Mouse (Mus musculus): Measurements from ENCODE around the gene Lekr1. TPM values are rescaled to one million over a fixed set of nuclear protein-coding genes. Genes with fewer than 3 reads are reported as not detected.

Lekr1 gene
- polyA plus RNA-seq, 1 experiment from 2014 or later, result 4.0 TPM

DNA sequence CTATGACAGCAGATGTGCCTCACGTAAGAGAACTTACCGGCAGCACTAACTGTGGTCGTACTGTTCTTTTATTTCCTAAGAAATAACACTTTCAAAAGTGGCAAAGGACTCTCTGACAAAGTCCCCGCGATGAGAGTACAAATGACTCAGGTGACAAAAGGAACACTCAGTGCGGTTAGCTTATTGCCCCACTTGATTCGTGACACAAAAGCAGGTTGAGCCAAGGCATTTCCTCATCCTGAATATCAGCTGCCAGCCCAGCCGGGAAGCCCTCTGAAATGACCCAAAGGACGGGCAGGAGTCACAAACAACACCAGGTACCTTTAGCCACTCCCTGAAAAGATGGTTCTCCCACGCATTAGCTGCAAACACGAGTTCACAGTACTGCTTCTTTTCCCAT, 192.1 kb downstream of the Lekr1 start:
- TF ChIP-seq CTCF (IDR thresholded peaks at IDR 0.05; ENCODE audit: low read depth) (no peak), EP300 (optimal IDR thresholded peaks at IDR 0.05) (no peak)
- H3K9me3 ChIP-seq (ENCODE audit: control insufficient read depth, low read length), result no peaks in the 10 kb centered on the region
- WGBS, result 48% methylated on average over 11 of the region's 11 CpGs
- H3K4me2 ChIP-seq (replicated peaks; ENCODE audit: low read depth), result no peak overlapping the region
- no peak overlapping the region for H3K27ac ChIP-seq (replicated peaks)
- no peaks in the 10 kb centered on the region for H3K36me3 ChIP-seq (ENCODE audit: control insufficient read depth, insufficient read depth, low read length)
- H3K4me1 ChIP-seq (replicated peaks; ENCODE audit: control insufficient read depth, insufficient read depth), result peaks cover 8% of the 10 kb centered on the region; the same call in 1 of the 2 replicates
- no peak for DNase-seq (ENCODE audit: low spot score)
- no peaks in the 10 kb centered on the region for H3K27me3 ChIP-seq (ENCODE audit: control insufficient read depth, insufficient read depth, low read length)
- no peak overlapping the region for H3K9ac ChIP-seq (ENCODE audit: low read length)
- peak; percentile 32; the same call in 1 of the 2 replicates for ATAC-seq (ENCODE audit: low FRiP score, low TSS enrichment)
- H3K4me3 ChIP-seq (ENCODE audit: low read depth, low read length), result no peak overlapping the region

DNA sequence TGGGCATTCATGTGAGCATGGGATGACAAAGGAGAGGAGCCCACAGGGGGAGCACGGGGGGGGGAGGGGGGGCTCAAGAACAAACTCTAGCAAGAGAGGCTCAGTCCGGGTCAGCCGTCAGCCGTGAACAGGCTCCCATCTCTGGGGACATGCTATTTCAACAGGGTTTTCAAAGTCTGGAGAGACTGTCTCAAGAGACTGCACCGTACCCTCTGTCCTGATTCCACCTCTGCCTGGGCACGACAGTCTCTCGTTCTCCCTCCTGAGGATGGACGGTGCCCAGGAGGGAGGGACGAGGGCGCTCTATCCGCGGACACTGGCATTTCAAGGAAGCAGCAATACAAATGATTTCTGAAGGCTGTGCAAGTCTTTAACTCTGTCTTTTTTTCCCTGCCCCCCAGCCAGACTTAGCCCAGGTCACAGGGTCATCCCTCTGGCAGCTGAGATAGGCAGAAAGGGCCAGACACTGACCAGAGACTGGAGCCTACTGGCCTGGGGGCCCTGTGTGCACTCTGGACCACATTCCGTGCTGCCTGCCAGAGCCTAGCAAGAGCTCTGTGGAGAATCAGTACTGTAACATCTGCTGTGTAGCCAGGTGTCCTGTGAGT, 192.8 kb downstream of the Lekr1 start:
- 26% methylated on average over 12 of the region's 13 CpGs for WGBS
- no peaks in the 10 kb centered on the region for H3K27me3 ChIP-seq (ENCODE audit: control insufficient read depth, insufficient read depth, low read length)
- H3K9ac ChIP-seq (ENCODE audit: low read length), result no peak overlapping the region
- no peaks in the 10 kb centered on the region for H3K36me3 ChIP-seq (ENCODE audit: control insufficient read depth, insufficient read depth, low read length)
- H3K27ac ChIP-seq (replicated peaks), result no peak overlapping the region
- ATAC-seq (ENCODE audit: low FRiP score, low TSS enrichment) (no peak), DNase-seq (ENCODE audit: low spot score) (no peak)
- no peak overlapping the region for H3K4me3 ChIP-seq (ENCODE audit: low read depth, low read length)
- TF ChIP-seq EP300 (optimal IDR thresholded peaks at IDR 0.05), result no peak
- no peak overlapping the region for H3K4me2 ChIP-seq (replicated peaks; ENCODE audit: low read depth)
- H3K9me3 ChIP-seq (ENCODE audit: control insufficient read depth, low read length), result no peaks in the 10 kb centered on the region
- peaks cover 10% of the 10 kb centered on the region; the same call in 1 of the 2 replicates for H3K4me1 ChIP-seq (replicated peaks; ENCODE audit: control insufficient read depth, insufficient read depth)

DNA sequence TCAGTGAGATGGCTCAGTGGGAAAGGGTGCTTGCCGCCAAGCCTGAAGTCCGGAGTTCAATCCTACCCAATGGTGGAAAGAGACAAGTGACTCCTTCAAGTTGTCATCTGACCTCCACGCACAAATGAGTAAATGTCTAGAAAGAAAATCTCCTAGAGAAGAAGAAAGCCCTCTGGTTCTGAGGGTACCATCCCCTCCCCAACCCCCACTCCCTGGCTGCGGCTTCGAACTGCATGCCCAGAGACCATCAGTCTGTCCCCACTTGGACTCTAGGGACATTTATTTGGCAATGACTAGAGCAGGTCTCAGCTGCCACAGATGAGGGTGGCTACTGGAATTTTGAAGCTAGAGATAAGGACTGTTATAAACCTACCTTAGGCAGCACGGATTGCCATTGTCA, 193.7 kb downstream of the Lekr1 start:
- H3K27me3 ChIP-seq (ENCODE audit: control insufficient read depth, insufficient read depth, low read length), result no peaks in the 10 kb centered on the region
- 89% methylated on average over 6 of the region's 6 CpGs for WGBS
- H3K27ac ChIP-seq (replicated peaks), result no peak overlapping the region
- peaks cover 10% of the 10 kb centered on the region; the same call in 1 of the 2 replicates for H3K4me1 ChIP-seq (replicated peaks; ENCODE audit: control insufficient read depth, insufficient read depth)
- DNase-seq (ENCODE audit: low spot score), result no peak
- no peak overlapping the region for H3K9ac ChIP-seq (ENCODE audit: low read length)
- no peak overlapping the region for H3K4me2 ChIP-seq (replicated peaks; ENCODE audit: low read depth)
- no peaks in the 10 kb centered on the region for H3K36me3 ChIP-seq (ENCODE audit: control insufficient read depth, insufficient read depth, low read length)
- ATAC-seq (ENCODE audit: low FRiP score, low TSS enrichment), result no peak
- H3K4me3 ChIP-seq (ENCODE audit: low read depth, low read length), result no peak overlapping the region
- no peaks in the 10 kb centered on the region for H3K9me3 ChIP-seq (ENCODE audit: control insufficient read depth, low read length)
- TF ChIP-seq CTCF (IDR thresholded peaks at IDR 0.05; ENCODE audit: low read depth) (no peak), EP300 (optimal IDR thresholded peaks at IDR 0.05) (no peak)

DNA sequence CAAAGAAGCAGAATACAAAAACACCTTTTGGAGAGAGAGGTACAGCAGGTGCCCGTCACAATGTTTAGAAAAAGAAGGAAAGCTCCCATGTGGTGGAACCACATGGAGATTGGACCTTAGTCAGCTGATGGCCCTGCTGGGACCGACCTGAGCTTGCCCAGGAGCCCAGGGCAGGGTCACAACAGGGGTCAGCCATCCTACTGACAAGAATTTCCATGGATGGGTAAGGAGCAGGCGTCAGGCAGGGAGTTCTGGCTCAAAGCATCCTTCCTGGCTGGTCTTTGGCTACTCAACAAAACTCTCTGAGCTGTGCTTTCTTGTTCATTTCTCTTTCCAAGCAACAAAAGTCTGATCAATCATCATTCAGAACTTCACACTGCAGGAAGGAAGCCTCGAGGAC, 194.9 kb downstream of the Lekr1 start:
- no peak overlapping the region for H3K27ac ChIP-seq (replicated peaks)
- H3K36me3 ChIP-seq (ENCODE audit: control insufficient read depth, insufficient read depth, low read length), result no peaks in the 10 kb centered on the region
- ATAC-seq (ENCODE audit: low FRiP score, low TSS enrichment), result no peak
- no peak overlapping the region for H3K4me3 ChIP-seq (ENCODE audit: low read depth, low read length)
- H3K4me2 ChIP-seq (replicated peaks; ENCODE audit: low read depth), result no peak overlapping the region
- no peaks in the 10 kb centered on the region for H3K27me3 ChIP-seq (ENCODE audit: control insufficient read depth, insufficient read depth, low read length)
- WGBS, result 43% methylated on average over 4 of the region's 4 CpGs
- peaks cover 10% of the 10 kb centered on the region; the same call in 1 of the 2 replicates for H3K4me1 ChIP-seq (replicated peaks; ENCODE audit: control insufficient read depth, insufficient read depth)
- H3K9ac ChIP-seq (ENCODE audit: low read length), result no peak overlapping the region
- no peak for DNase-seq (ENCODE audit: low spot score)
- TF ChIP-seq EP300 (optimal IDR thresholded peaks at IDR 0.05) (no peak), CTCF (IDR thresholded peaks at IDR 0.05; ENCODE audit: low read depth) (no peak)
- H3K9me3 ChIP-seq (ENCODE audit: control insufficient read depth, low read length), result no peaks in the 10 kb centered on the region

DNA sequence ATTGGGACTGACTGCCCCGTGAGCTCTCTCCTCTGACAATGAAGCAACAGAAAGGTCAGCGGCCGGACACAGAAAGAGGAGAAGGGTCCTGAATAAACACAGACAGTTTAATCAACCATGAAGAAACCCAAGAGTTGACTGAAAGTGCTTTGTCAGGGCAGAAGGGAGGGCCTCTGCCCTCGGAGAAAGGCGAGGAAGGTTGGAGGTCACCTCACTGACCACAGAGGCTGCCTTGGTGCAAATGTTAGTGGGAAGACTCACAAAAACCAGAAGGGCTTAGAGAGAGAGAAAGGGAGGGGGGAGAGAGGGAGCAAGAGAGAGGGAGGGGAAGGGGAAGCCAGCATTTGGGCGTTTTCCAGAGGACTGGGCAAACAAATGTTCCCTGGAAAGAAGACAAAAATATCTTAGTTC, 195.4 kb downstream of the Lekr1 start:
- no peaks in the 10 kb centered on the region for H3K9me3 ChIP-seq (ENCODE audit: control insufficient read depth, low read length)
- H3K27ac ChIP-seq (replicated peaks), result no peak overlapping the region
- no peak overlapping the region for H3K9ac ChIP-seq (ENCODE audit: low read length)
- no peak overlapping the region for H3K4me3 ChIP-seq (ENCODE audit: low read depth, low read length)
- no peak for ATAC-seq (ENCODE audit: low FRiP score, low TSS enrichment)
- 20% methylated on average over 6 of the region's 6 CpGs for WGBS
- H3K36me3 ChIP-seq (ENCODE audit: control insufficient read depth, insufficient read depth, low read length), result no peaks in the 10 kb centered on the region
- TF ChIP-seq CTCF (IDR thresholded peaks at IDR 0.05; ENCODE audit: low read depth) (no peak), EP300 (optimal IDR thresholded peaks at IDR 0.05) (no peak)
- DNase-seq (ENCODE audit: low spot score), result no peak
- H3K27me3 ChIP-seq (ENCODE audit: control insufficient read depth, insufficient read depth, low read length), result no peaks in the 10 kb centered on the region
- peaks cover 10% of the 10 kb centered on the region; the same call in 1 of the 2 replicates for H3K4me1 ChIP-seq (replicated peaks; ENCODE audit: control insufficient read depth, insufficient read depth)
- H3K4me2 ChIP-seq (replicated peaks; ENCODE audit: low read depth), result no peak overlapping the region

DNA sequence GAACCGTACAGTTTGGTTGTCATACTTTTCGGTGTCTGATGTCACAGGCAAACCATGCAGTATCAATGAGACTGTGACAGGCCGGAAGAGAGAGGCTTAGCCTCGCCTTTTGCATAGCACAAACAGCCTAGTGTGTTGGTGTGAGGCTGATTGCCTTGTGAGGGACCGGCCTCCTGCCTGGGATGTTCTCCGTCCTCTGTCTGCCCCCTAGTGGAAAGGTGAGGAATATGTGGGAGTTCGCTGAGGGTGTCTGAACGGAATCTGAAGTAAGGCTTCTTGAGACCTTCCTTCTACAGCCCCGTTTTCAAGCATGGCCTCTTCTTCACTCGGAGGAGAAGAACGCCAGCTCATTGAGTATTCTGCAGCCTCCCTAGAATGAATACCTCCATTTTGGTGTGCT, 197.3 kb downstream of the Lekr1 start:
- 2% methylated on average over 11 of the region's 11 CpGs for WGBS
- Histone ChIP-seq H3K9me3 (ENCODE audit: control insufficient read depth, low read length) (no peaks in the 10 kb centered on the region), H3K4me2 (replicated peaks; ENCODE audit: low read depth) (peak overlapping the region; percentile 34; the same call in 1 of the 2 replicates), H3K27ac (replicated peaks) (no peak overlapping the region), H3K27me3 (ENCODE audit: control insufficient read depth, insufficient read depth, low read length) (no peaks in the 10 kb centered on the region), H3K4me1 (replicated peaks; ENCODE audit: control insufficient read depth, insufficient read depth) (peaks cover 10% of the 10 kb centered on the region; the same call in 1 of the 2 replicates), H3K36me3 (ENCODE audit: control insufficient read depth, insufficient read depth, low read length) (no peaks in the 10 kb centered on the region), H3K4me3 (ENCODE audit: low read depth, low read length) (no peak overlapping the region), H3K9ac (ENCODE audit: low read length) (no peak overlapping the region)
- peak; percentile 99 for TF ChIP-seq CTCF (IDR thresholded peaks at IDR 0.05; ENCODE audit: low read depth)
- no peak for TF ChIP-seq EP300 (optimal IDR thresholded peaks at IDR 0.05)
- ATAC-seq (ENCODE audit: low FRiP score, low TSS enrichment), result peak; percentile 87
- peak; percentile 81 for DNase-seq (ENCODE audit: low spot score)
